ENCODE assay signal across 8 mouse cellular contexts in genomic region chr19:38224685-38225060, GRCm38 (mm10). TPM values are rescaled to one million over a fixed set of nuclear protein-coding genes. Genes with fewer than 3 reads are reported as not detected.
DNase-seq lines count a peak whose midpoint lies in the region; ATAC-seq and TF ChIP-seq lines count a peak whose summit lies in the region.

No protein-coding gene starts in this region.

- H3K27ac ChIP-seq in heart, embryonic 13.5 days (replicated peaks) = peak overlapping the region; percentile 89
- peak overlapping the region; percentile 95 for H3K27ac ChIP-seq in forebrain, embryonic 13.5 days
- peak overlapping the region; percentile 89 for H3K27ac ChIP-seq in left cerebral cortex, adult 2 months
- peak overlapping the region; percentile 97 for H3K27ac ChIP-seq in neural tube, embryonic 13.5 days (replicated peaks)

- intact Hi-C loops in left cerebral cortex, adult 2 months (cut with DNase I) = loop anchor here (1.0 to 5.0 kb wide), 4 partner anchors 14 to 128 kb away; partner anchors contain the start of gene Lgi1

- peak overlapping the region; percentile 81 for H3K4me2 ChIP-seq in heart, embryonic 13.5 days
- H3K4me2 ChIP-seq in forebrain, embryonic 13.5 days = peak overlapping the region; percentile 58
- H3K4me2 ChIP-seq in neural tube, embryonic 13.5 days = peak overlapping the region; percentile 81

- ATAC-seq in heart, embryonic 13.5 days (ENCODE audit: extremely low read depth, insufficient number of reproducible peaks, low FRiP score, low TSS enrichment) = no peak
- ATAC-seq in forebrain, embryonic 13.5 days = peak; percentile 62
- peak; percentile 63 for ATAC-seq in neural tube, embryonic 13.5 days (ENCODE audit: low read depth)

- H3K27me3 ChIP-seq in heart, embryonic 13.5 days (replicated peaks) = no peaks in the 10 kb centered on the region
- no peaks in the 10 kb centered on the region for H3K27me3 ChIP-seq in forebrain, embryonic 13.5 days
- H3K27me3 ChIP-seq in neural tube, embryonic 13.5 days = no peaks in the 10 kb centered on the region

- H3K36me3 ChIP-seq in heart, embryonic 13.5 days = peaks cover 2% of the 10 kb centered on the region
- H3K36me3 ChIP-seq in forebrain, embryonic 13.5 days (ENCODE audit: poor library complexity, severe bottlenecking) = 0 out of 2 replicates have a peak, but pooled peaks cover 1% of the 10 kb centered on the region
- peaks cover 1% of the 10 kb centered on the region; the same call in 1 of the 2 replicates for H3K36me3 ChIP-seq in neural tube, embryonic 13.5 days

- peak overlapping the region; percentile 86 for H3K9ac ChIP-seq in heart, embryonic 13.5 days
- peak overlapping the region; percentile 75 for H3K9ac ChIP-seq in forebrain, embryonic 13.5 days
- peak overlapping the region; percentile 80 for H3K9ac ChIP-seq in neural tube, embryonic 13.5 days

- H3K4me3 ChIP-seq in heart, embryonic 13.5 days = peak overlapping the region; percentile 86
- H3K4me3 ChIP-seq in forebrain, embryonic 13.5 days = peak overlapping the region; percentile 65
- peak overlapping the region; percentile 55 for H3K4me3 ChIP-seq in left cerebral cortex, adult 2 months
- H3K4me3 ChIP-seq in neural tube, embryonic 13.5 days = peak overlapping the region; percentile 52

- peaks cover 14% of the 10 kb centered on the region for H3K4me1 ChIP-seq in heart, embryonic 13.5 days
- peaks cover 11% of the 10 kb centered on the region for H3K4me1 ChIP-seq in forebrain, embryonic 13.5 days
- H3K4me1 ChIP-seq in neural tube, embryonic 13.5 days (replicated peaks) = peaks cover 18% of the 10 kb centered on the region

- no peaks in the 10 kb centered on the region; the same call in none of the 2 replicates for H3K9me3 ChIP-seq in heart, embryonic 13.5 days
- H3K9me3 ChIP-seq in forebrain, embryonic 13.5 days (replicated peaks) = peaks cover 4% of the 10 kb centered on the region; the same call in 1 of the 2 replicates
- no peaks in the 10 kb centered on the region; the same call in 1 of the 2 replicates for H3K9me3 ChIP-seq in neural tube, embryonic 13.5 days

- DNase-seq in heart, adult 9 months (ENCODE audit: low spot score in 2 of 2) = no peak
- peak; percentile 11 for DNase-seq in NIH3T3 (ENCODE audit: low read depth)
- peak; percentile 30 to 40 for DNase-seq in left cerebral cortex, adult 2 months (ENCODE audit: extremely low spot score in 1 of 2, low spot score in 2 of 2)
- DNase-seq in adrenal gland, postnatal 10 days = no peak
- no peak for DNase-seq in urinary bladder, adult 18-20 months (ENCODE audit: low spot score in 2 of 2)

- WGBS in heart, embryonic 13.5 days = 23% methylated on average over 9 of the region's 9 CpGs
- 6% methylated on average over 9 of the region's 9 CpGs for WGBS in forebrain, embryonic 13.5 days
- WGBS in neural tube, embryonic 13.5 days = 9% methylated on average over 9 of the region's 9 CpGs

- TF ChIP-seq CTCF in left cerebral cortex, adult 2 months (IDR thresholded peaks at IDR 0.05) = no peak

RNA-seq across cellular contexts. Expression of gene Fra10ac1, which starts 0.7 kb away (rescaled TPM):
- polyA plus RNA-seq in heart, embryonic 13.5 days (2015; fragmentation: Nextera tagmentation; extraction: Ambion mirVana) = 24.4 and 27.5 TPM in 2 replicates
- 50.4 and 52.4 TPM in 2 replicates for polyA plus RNA-seq in forebrain, embryonic 13.5 days (2015; fragmentation: Nextera tagmentation; extraction: Ambion mirVana)
- total RNA-seq in left cerebral cortex, adult 2 months (2021) = 10 to 100 TPM; 14.4 to 16.3 TPM
- 46.3 and 47.7 TPM in 2 replicates for polyA plus RNA-seq in neural tube, embryonic 13.5 days (2015; fragmentation: Nextera tagmentation; extraction: Ambion mirVana)
- 10 to 100 TPM; 13.4 to 18.8 TPM for total RNA-seq in adrenal gland, postnatal 10 days (2021)

RNA-seq across cellular contexts. Expression of gene Lgi1, which starts 39.7 kb away (rescaled TPM):
- 0.05 TPM in 1 of 2 replicates, not detected in the other for polyA plus RNA-seq in heart, embryonic 13.5 days (2015; fragmentation: Nextera tagmentation; extraction: Ambion mirVana)
- 5.9 TPM in 2 replicates for polyA plus RNA-seq in forebrain, embryonic 13.5 days (2015; fragmentation: Nextera tagmentation; extraction: Ambion mirVana)
- total RNA-seq in left cerebral cortex, adult 2 months (2021) = 100 to 1,000 TPM; 133 to 144 TPM
- polyA plus RNA-seq in neural tube, embryonic 13.5 days (2015; fragmentation: Nextera tagmentation; extraction: Ambion mirVana) = 9.5 and 11.2 TPM in 2 replicates
- total RNA-seq in adrenal gland, postnatal 10 days (2021) = 1 to 10 TPM; 3.2 to 5.8 TPM

Comparison
In these comparisons a context has a peak if more than half of its experiments do, and no peak if none do; other contexts are left out.
1. DNase-seq: peak in NIH3T3 (single experiment) and left cerebral cortex, adult 2 months (2 of 2); none in heart, adult 9 months (0 of 2), adrenal gland, postnatal 10 days (single experiment) and urinary bladder, adult 18-20 months (0 of 2).
2. Peak in every context shown above with its lines, with median percentiles within 50 percentile points of each other: H3K27ac ChIP-seq, H3K4me2 ChIP-seq, H3K4me3 ChIP-seq and H3K9ac ChIP-seq.